Mouse (Mus musculus) ovary, postnatal 36 days (tissue): ENCODE measurements around the gene Nfatc2ip.

Source experiments
- DNase-seq: peaks from one replicate; pipeline ENCODE4 v3.0.0; 2022; ENCODE audit warnings: low spot score, mixed read lengths

Nfatc2ip gene

DNA sequence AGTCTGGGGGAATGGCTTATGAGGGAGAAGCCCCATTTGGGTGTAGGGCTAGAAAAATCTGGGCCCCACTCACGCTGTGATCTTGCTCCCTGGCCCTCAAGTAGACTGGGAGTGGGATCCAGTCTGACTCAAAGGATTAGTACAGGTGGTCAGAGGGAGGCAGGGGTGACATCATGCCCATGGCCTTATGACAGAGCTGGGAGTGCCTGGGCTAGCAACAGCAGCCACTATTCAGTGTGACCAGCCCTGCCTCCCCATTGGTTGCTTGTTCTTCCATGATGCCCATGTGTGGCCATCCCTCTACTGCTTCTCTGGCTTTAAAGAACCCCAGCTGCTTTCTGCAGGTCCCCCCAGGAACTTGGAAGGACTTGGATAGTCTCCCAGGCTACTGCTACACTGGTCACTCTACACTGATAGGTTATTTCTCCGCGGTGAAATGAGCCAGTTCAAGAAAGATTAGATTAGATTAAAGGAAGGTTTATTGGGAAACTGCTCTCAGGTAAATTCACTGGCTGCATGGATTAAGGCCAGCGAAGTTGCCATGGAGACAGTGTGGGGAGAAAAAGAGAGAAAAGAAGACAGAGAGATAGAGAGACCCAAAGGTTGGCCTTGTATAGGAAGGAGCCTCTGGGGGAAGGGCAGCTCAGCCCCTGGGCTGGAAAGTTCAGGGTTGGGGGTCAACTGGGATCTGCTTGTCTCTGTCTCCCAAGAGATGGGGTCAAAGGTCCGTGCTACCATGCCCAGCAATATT, 40.5 kb downstream of the Nfatc2ip start:
- no peak for DNase-seq

DNA sequence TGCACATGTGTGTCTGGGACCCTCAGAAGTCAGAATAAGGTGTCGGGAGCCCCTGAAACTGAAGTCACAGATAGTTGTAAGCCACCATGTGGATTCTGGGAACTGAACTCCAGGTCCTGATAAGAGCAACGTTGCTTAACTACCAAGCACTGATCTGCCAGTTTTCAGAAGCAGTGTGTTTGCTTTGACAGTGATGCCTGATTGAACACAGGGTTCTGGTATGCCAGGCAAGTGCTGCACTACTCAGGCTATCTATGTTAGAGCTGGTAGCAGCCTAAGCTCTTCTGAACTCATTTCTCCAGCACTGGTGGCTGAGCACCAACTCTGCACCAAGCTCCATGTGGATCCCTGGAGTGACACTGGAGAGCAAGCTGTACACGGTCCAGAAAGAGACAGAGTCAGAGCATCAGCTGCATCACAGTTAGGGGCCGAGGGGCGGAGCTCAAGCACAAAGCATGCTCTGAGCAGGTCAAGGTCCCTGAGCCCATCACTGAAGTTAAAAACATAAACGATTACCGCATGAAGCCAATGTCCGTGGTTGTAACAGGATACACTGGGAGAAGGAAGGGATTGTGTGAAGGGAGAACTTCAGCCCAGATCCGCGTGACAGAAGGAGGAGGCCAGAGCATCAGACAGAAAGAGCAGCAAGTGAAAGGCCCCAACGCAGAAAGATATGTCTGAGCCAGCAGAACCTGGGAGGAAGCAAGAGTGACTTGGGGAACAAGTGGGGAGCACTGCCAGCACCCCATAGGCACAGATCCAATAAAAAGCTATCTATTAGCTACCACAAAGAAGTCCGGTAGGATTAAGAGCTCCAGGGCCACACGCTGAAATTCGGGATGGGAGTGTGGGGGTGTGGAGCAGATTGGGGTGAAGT, 41.6 kb downstream of the Nfatc2ip start:
- no peak for DNase-seq

DNA sequence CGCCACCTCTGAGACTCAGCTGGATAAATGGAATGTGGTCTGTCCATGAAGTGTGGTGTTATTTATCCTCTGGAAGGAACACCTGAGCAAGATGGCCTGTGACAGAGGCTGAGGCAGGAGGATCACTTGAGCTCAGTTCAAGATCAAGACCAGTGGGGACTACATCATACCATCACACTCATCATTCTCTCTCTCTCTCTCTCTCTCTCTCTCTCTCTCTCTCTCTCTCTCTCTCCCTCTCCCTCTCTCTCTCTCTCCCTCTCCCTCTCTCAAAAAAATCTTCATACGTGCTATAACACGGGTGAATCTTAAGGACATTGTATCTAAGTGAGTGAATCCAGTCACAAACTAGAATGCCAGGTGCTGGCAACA, 42.6 kb downstream of the Nfatc2ip start:
- DNase-seq = no peak

DNA sequence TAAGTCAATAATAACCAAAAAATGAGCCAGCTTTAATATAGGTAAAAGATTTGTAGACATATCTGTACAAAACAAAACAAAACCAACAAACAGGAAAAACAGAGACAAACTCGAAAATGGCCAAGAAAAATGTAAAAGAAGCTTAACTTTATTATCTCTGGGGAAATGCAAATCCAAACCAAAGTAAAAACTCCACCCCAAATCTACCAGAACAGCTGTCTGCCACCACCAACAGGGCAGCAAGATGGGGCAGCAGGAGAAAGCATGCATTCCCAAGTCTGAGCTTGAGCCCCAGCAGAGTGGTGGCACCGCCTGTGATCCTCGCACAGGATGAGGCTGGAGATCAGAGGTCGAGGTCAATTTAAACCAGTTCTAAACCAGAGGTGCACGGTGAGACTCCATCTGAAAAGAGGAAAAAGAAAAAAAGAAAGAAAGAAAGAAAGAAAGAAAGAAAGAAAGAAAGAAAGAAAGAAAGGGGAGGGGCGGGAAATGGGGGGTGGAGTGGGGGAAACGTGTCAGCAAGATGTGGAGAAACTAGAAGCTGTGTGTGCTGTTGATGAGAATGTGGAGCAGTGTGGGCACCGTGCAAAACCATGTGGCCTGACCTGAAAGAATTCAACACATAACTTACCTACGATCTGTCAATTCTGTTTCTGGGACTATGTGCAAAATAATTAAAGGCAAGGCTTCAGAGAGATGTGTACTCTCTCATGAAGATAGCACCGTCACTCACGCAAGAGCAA, 43.1 kb downstream of the Nfatc2ip start:
- DNase-seq = no peak

DNA sequence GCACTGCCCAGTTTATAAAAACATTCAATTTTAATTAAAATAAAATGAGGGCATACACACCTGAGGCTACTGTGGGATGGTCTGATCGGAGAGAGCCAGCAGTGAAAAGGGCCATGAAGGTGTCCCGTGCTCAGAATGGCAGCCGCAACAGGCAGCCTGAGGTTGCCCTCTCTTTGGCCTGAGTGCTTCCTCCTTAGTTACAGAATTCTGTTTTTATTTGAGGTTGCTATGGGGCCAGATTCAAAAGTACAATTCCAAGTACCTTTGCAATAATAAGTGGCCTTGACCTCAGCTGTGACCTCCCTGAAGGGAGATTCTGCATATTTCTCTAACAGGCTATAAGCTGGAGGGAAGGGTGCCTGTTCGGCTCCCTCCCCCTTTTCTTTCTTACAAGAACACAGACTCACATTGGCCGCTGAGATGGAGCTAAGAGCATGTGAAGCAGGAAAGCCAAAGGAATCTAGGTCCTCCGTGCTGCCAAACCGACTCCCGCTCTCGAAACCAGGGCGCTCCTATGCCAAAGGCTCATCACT, 45.1 kb downstream of the Nfatc2ip start:
- DNase-seq = no peak

DNA sequence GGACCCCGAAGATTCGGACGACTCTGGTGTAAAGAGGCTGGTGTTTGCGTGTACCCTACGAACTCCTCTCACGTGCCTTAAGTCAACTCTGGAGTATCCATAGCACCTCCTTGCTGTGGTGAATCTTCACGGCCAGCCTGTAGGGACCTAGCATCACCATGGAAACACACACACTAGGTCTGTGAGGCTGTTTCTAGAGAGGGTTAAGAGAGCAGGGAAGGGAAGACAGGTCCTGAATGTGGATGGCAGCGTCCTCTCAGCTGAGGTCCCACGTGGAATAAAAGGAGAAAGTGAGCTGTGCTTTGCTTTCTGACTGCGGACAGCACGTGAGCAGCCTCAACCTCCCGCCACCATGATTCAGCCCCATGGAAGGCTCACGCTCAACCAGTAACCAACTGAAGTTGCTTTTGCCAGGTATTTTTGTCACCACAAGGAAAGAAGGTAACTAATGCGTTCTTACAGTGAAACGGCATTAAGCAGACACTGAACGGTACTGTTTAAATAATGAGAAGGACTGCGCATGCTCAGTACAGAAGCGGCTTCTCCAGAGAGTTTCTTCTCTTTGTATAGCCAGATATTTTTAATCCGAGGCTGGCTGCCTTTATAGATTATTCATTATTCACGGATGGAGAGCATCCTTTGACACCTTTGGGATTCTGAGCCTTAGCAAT, 45.7 kb downstream of the Nfatc2ip start:
- DNase-seq = no peak

DNA sequence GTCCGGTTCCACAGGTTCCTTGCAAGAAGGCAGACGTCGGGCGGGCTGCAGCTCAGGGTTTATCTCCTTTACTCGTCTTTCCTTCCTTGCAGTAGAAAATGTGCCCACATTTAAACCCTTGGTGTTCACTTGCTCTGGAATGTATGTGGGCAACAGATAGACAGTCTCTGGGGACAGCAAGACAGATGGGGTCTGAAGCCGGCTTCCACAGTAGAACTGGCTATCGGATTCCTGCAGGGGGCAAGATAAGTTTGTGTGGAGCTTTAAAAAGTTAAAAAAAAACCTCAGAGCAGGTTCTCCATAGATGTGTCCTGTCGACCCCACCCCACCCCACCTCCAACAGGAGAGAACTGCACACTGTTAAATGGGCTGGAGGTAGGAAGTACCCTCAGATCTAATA, 48.2 kb downstream of the Nfatc2ip start:
- DNase-seq = no peak

DNA sequence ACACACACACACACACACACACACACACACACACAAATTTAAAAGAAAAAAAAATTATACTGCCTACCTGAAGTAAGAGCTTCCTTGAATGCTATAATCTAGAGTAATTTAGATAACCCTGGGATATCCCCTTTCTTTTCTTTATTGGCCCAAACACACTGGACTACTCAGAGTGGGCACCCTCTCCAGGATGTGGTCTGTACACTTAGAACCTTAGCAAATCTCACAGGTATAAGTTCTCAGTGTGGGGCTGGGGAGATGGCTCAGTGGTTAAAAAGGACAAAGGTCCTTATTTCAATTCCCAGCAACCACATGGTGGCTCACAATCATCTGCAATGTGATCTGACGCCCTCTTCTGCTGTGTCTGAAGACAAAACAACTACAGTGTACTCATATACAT, 49.4 kb downstream of the Nfatc2ip start:
- DNase-seq = no peak

DNA sequence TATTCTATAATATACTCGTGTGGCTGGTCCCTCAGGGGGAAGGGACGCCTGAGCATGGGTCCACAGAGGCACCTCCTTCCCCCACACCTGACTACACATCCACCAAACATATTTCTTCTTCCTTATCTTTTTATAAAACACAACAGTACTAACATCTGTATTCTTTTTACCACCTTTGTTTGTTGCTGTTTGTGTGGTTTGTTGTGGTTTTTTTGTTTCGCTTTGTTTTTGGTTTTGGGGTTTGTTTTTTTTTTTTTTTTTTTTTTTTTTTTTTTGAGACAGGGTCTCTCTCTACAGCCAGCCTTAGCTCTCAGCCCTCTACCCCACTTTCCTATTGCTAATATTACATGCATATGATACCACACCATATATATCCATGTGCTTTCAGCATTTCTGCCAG, 50.6 kb downstream of the Nfatc2ip start:
- no peak for DNase-seq

DNA sequence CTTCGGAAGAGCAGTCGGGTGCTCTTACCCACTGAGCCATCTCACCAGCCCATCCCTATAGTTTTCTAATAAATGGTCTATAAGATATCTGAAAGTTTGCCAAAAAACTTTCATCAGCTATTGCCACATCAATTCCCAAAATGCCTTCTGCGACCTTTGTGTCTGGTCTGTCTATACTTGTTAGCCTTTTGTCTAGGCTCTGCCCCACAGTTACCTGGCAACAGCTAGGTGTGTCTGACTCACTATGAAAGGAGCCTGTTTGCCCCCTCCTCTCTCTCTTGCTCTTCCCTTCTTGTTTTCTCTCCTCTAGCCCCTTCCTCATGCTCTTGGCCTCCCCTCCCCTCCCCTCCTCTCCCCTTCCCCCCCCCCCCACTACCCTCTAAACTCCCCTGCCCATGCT, 51.0 kb downstream of the Nfatc2ip start:
- DNase-seq = no peak

DNA sequence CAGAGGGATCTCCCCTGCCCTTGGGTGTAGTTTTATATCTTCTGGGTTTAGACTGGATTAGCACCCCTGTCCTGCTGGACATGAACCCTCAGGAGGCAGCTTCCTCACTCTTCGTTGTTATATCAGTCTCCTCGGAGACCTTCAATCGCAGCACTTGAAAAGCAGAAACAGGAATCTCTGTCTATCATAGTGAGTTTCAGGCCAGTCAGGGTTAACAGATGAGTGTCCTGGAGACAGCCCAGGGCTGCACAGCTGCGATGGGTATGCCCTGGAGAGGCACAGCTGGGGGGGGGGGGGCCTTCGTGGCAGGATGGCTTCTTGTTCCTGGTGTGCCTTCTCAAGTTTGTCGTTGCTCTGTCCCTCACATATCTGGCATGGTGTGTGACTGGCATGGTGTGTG, 55.6 kb downstream of the Nfatc2ip start:
- no peak for DNase-seq

DNA sequence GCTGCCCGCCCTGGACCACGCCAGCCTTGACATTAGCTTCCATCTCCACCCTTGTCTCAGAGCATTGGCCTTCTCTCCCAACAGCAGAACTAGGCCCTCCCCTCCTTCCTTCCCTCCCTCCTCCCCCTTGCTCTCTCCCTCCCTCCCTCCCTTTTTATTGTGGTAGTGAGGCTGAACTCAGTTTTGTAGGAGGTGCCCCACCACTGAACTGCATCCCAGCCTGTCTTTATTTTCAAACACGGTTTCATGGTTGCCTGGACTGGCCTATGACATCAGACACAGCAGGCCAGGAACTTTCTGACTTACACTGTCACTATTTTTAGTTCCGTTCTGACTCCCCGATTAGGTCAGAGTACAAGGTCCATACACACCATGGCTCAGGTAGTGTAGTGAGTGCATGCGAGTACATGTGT, 56.3 kb downstream of the Nfatc2ip start:
- no peak for DNase-seq

DNA sequence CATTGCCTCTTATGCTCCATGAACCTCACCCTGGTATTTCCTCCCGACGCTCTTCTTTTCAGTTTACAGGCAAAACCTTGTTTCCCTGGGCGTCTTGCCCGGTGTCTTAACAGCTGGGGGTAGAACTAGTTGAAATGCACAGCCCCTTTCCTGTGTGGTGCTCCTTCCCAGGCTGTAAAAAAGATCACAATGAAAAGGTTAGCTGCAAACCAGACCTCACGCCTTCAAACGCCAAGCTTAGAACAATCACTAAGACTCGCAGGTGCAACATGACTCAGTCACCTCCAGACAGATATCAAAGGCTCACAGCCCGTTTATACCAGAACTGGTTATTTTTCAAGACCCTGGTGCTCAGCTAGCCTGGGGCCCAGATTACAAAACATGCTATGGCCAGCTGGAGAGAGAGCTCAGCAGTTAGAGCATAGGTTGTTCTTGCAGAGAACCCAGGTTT, 57.0 kb downstream of the Nfatc2ip start:
- DNase-seq = no peak

DNA sequence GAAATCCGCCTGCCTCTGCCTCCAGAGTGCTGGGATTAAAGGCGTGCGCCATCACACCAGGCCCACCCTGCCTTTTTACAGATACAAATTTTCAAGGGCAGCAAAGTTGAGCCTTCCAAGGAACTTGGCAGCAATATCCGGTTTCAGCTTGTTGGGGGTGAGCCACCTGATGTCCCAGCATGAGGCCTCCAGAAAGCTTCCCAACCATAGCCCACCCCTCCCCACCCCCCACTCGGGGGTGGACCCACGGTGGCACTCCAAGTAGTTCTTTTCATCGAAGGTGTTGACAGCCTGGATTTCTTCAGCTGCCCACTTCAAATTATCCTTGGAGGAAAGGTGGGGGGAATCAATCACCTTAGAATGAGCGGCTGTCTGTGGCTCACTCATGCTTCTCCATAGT, 57.6 kb downstream of the Nfatc2ip start:
- DNase-seq = no peak

DNA sequence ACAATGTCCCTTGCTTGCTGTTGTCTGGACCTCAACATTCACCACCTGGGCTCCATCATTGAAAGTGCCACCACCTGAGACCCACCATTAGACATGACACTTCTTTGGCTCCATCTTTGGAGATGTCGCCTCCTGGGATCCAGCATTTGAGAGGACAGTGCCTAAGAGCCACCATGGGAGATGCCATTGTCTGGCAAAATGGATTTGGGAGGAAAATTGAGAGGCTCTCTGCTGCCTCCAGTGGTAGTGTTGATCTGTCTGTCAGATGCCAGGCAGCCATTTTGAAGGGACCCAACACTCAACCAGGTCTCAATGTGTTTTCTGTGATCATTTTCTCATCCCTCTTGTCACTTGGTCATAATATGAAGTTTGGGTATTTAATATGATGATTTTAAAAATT, 61.0 kb downstream of the Nfatc2ip start:
- DNase-seq = no peak
